8 mouse cellular contexts compared by ENCODE assay signal in the genomic region with DNA sequence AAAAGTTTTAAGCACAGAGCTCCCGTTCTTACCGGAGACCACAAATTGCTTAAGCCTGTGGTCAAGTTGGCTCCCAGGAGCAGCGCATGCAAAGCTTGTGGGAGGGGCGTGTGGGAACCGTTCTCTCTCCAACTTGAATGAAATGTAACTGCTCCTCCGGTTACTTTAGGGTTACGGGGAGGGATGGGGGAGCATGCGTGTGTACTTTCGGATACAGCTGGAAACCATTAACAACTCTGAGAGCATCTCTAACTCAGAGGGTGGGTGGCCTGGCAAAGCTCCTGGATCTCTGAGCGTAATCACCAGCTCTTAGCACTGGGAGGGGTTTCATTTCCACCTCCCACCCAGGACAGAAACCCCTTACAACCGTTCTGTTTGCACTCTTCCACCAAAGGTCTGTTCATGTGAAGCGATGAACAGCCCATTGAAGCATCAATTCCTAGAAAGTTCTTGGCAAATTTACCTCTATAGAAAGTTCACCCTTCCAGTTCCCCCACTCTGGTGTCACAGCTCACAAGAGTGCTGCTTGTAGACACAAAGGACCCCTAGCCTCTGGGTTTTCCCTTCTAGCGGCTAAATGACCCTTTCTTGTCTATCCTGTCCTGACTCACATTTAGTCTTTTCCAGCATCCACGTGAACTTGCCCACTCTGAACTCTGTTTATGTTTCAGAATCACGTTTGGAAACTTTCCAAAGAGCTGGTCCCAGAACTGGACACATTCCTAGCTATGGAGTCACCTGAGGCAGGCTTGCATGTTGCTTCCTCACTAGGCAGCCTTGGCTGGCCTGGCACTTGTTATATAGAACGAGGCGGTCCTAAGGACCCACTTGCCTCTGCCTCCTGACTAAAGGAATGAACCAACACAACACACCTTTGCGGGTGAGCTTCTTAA. TPM values are rescaled to one million over a fixed set of nuclear protein-coding genes. Genes with fewer than 3 reads are reported as not detected.
DNase-seq lines count a peak whose midpoint lies in the region; ATAC-seq and TF ChIP-seq lines count a peak whose summit lies in the region.

No protein-coding gene starts in this region.

- no peaks in the 10 kb centered on the region for H3K9me3 ChIP-seq in lung, embryonic 14.5 days (ENCODE audit: low read depth, low read length)
- no peaks in the 10 kb centered on the region for H3K9me3 ChIP-seq in embryonic facial prominence, embryonic 14.5 days (ENCODE audit: control insufficient read depth, low read length)
- H3K9me3 ChIP-seq in intestine, embryonic 14.5 days (ENCODE audit: control insufficient read depth, low read length) = no peaks in the 10 kb centered on the region
- no peaks in the 10 kb centered on the region for H3K9me3 ChIP-seq in neural tube, embryonic 12.5 days

- no peak for TF ChIP-seq CTCF in lung, embryonic 14.5 days (IDR thresholded peaks at IDR 0.05; ENCODE audit: low read depth)

- no peak overlapping the region for H3K4me3 ChIP-seq in lung, embryonic 14.5 days (ENCODE audit: low read depth, low read length)
- H3K4me3 ChIP-seq in embryonic facial prominence, embryonic 14.5 days (ENCODE audit: low read depth, low read length) = peak overlapping the region; percentile 13; the same call in 1 of the 2 replicates
- peak overlapping the region; percentile 11; the same call in 1 of the 2 replicates for H3K4me3 ChIP-seq in intestine, embryonic 14.5 days (ENCODE audit: low read depth, low read length)
- no peak overlapping the region for H3K4me3 ChIP-seq in neural tube, embryonic 12.5 days

- 0 out of 2 replicates have a peak overlapping the region, but pooled peaks have one; percentile 10 for H3K27ac ChIP-seq in lung, embryonic 14.5 days (ENCODE audit: low read depth)
- peak overlapping the region; percentile 39 for H3K27ac ChIP-seq in embryonic facial prominence, embryonic 14.5 days (replicated peaks; ENCODE audit: low read depth, low read length)
- H3K27ac ChIP-seq in intestine, embryonic 14.5 days (ENCODE audit: low read depth) = 0 out of 2 replicates have a peak overlapping the region, but pooled peaks have one; percentile 10
- no peak overlapping the region for H3K27ac ChIP-seq in neural tube, embryonic 12.5 days

- no peak overlapping the region for H3K9ac ChIP-seq in lung, embryonic 14.5 days
- no peak overlapping the region for H3K9ac ChIP-seq in embryonic facial prominence, embryonic 14.5 days (ENCODE audit: low read depth, low read length)
- H3K9ac ChIP-seq in intestine, embryonic 14.5 days (ENCODE audit: low read length) = no peak overlapping the region
- H3K9ac ChIP-seq in neural tube, embryonic 12.5 days = no peak overlapping the region

- no peaks in the 10 kb centered on the region for H3K27me3 ChIP-seq in lung, embryonic 14.5 days (ENCODE audit: insufficient read depth, low read length)
- no peaks in the 10 kb centered on the region for H3K27me3 ChIP-seq in embryonic facial prominence, embryonic 14.5 days (replicated peaks; ENCODE audit: control insufficient read depth, insufficient read depth, low read length)
- no peaks in the 10 kb centered on the region for H3K27me3 ChIP-seq in intestine, embryonic 14.5 days (replicated peaks; ENCODE audit: control insufficient read depth, insufficient read depth, low read length)
- H3K27me3 ChIP-seq in neural tube, embryonic 12.5 days (replicated peaks) = no peaks in the 10 kb centered on the region

- DNase-seq in lung, embryonic 14.5 days = peak; percentile 80
- no peak for DNase-seq in lung, postnatal 25 days (ENCODE audit: low spot score)
- peak; percentile 96 for DNase-seq in embryonic facial prominence, embryonic 14.5 days (ENCODE audit: low spot score)
- no peak for DNase-seq in intestine, embryonic 14.5 days (ENCODE audit: low spot score)
- no peak for DNase-seq in spleen, postnatal 36 days (ENCODE audit: low spot score in 2 of 2)
- DNase-seq in left cerebral cortex, adult 11 months (ENCODE audit: low spot score) = no peak

- H3K36me3 ChIP-seq in lung, embryonic 14.5 days (ENCODE audit: insufficient read depth) = no peaks in the 10 kb centered on the region
- H3K36me3 ChIP-seq in embryonic facial prominence, embryonic 14.5 days (ENCODE audit: control insufficient read depth, insufficient read depth, low read length) = no peaks in the 10 kb centered on the region
- no peaks in the 10 kb centered on the region for H3K36me3 ChIP-seq in intestine, embryonic 14.5 days (ENCODE audit: control insufficient read depth, insufficient read depth, low read length)
- H3K36me3 ChIP-seq in neural tube, embryonic 12.5 days = no peaks in the 10 kb centered on the region

- ATAC-seq in lung, embryonic 14.5 days (ENCODE audit: insufficient read depth) = peak; percentile 93
- ATAC-seq in embryonic facial prominence, embryonic 14.5 days (ENCODE audit: low read depth) = peak; percentile 90
- no peak; the same call in 1 of the 2 replicates for ATAC-seq in intestine, embryonic 14.5 days (replicated peaks; ENCODE audit: low FRiP score, low TSS enrichment, low read depth)
- ATAC-seq in neural tube, embryonic 12.5 days (ENCODE audit: low FRiP score, low read depth) = no peak
- ATAC-seq in erythroid progenitor cell, adult 5-6 weeks (replicated peaks; ENCODE audit: low FRiP score, poor library complexity, severe bottlenecking) = no peak

- WGBS in lung, embryonic 14.5 days = 20% methylated on average over 18 of the region's 18 CpGs
- WGBS in embryonic facial prominence, embryonic 14.5 days = 21% methylated on average over 18 of the region's 18 CpGs
- 24% methylated on average over 18 of the region's 18 CpGs for WGBS in intestine, embryonic 14.5 days
- 37% methylated on average over 18 of the region's 18 CpGs for WGBS in neural tube, embryonic 12.5 days

- H3K4me2 ChIP-seq in lung, embryonic 14.5 days = peak overlapping the region; percentile 41
- H3K4me2 ChIP-seq in embryonic facial prominence, embryonic 14.5 days (ENCODE audit: low read depth, low read length) = peak overlapping the region; percentile 41
- H3K4me2 ChIP-seq in intestine, embryonic 14.5 days (ENCODE audit: low read length) = peak overlapping the region; percentile 43
- peak overlapping the region; percentile 8; the same call in 1 of the 2 replicates for H3K4me2 ChIP-seq in neural tube, embryonic 12.5 days (replicated peaks)

- H3K4me1 ChIP-seq in lung, embryonic 14.5 days (ENCODE audit: insufficient read depth) = peaks cover 5% of the 10 kb centered on the region; the same call in 1 of the 2 replicates
- peaks cover 15% of the 10 kb centered on the region for H3K4me1 ChIP-seq in embryonic facial prominence, embryonic 14.5 days (ENCODE audit: control insufficient read depth, insufficient read depth, low read length)
- H3K4me1 ChIP-seq in intestine, embryonic 14.5 days (replicated peaks; ENCODE audit: control insufficient read depth, insufficient read depth, low read length) = no peaks in the 10 kb centered on the region
- H3K4me1 ChIP-seq in neural tube, embryonic 12.5 days = no peaks in the 10 kb centered on the region

RNA-seq across cellular contexts. Expression of a gene that starts 55.1 kb away (rescaled TPM):
- polyA plus RNA-seq in lung, embryonic 14.5 days (2014; fragmentation: Nextera tagmentation; extraction: Ambion mirVana) = not detected in 2 replicates
- polyA plus RNA-seq in embryonic facial prominence, embryonic 14.5 days (2014; fragmentation: Nextera tagmentation; extraction: Ambion mirVana) = 0.81 and 1.7 TPM in 2 replicates
- polyA plus RNA-seq in intestine, embryonic 14.5 days (2014; fragmentation: Nextera tagmentation; extraction: Ambion mirVana) = 0.07 TPM in 1 of 2 replicates, not detected in the other
- 15.1 and 15.9 TPM in 2 replicates for polyA plus RNA-seq in neural tube, embryonic 12.5 days (2016; fragmentation: Nextera tagmentation; extraction: Ambion mirVana)
- total RNA-seq in erythroid progenitor cell, adult 5-6 weeks (2015; ENCODE audit: low replicate concordance) = not detected in 2 replicates
- total RNA-seq in erythroid progenitor cell, adult 5-6 weeks (2017; ENCODE audit: low replicate concordance) = not detected in 2 replicates

Comparison
In these comparisons a context has a peak if more than half of its experiments do, and no peak if none do; other contexts are left out.
1. DNase-seq: peak in lung, embryonic 14.5 days (single experiment) and embryonic facial prominence, embryonic 14.5 days (single experiment); none in lung, postnatal 25 days (single experiment), intestine, embryonic 14.5 days (single experiment), spleen, postnatal 36 days (0 of 2) and left cerebral cortex, adult 11 months (single experiment).
2. ATAC-seq: peak in lung, embryonic 14.5 days (single experiment) and embryonic facial prominence, embryonic 14.5 days (single experiment); none in intestine, embryonic 14.5 days (single experiment), neural tube, embryonic 12.5 days (single experiment) and erythroid progenitor cell, adult 5-6 weeks (single experiment).
3. H3K4me3 ChIP-seq: peak in embryonic facial prominence, embryonic 14.5 days (single experiment) and intestine, embryonic 14.5 days (single experiment); none in lung, embryonic 14.5 days (single experiment) and neural tube, embryonic 12.5 days (single experiment).
4. Peak in every context shown above with its lines, with median percentiles within 50 percentile points of each other: H3K4me2 ChIP-seq.